Mouse (Mus musculus) 416B (cell line): ENCODE results near the gene Tpra1.

Source experiments
- DNase-seq: peaks from one replicate; pipeline ENCODE4 v3.0.0; 2011; ENCODE audit warnings: low read depth

Gene Tpra1

GRCm38 (mm10) chr6:88957801-88958211 is 55.8 kb downstream of the Tpra1 start:
- DNase-seq: no peak

- DNase-seq: no peak
These were observed 56.3 kb downstream of the Tpra1 start for GRCm38 (mm10) chr6:88958305-88958704.

GRCm38 (mm10) chr6:88959834-88960233 is 57.8 kb downstream of the Tpra1 start:
- DNase-seq: peak; percentile 32

- no peak for DNase-seq
These were observed 58.9 kb downstream of the Tpra1 start for GRCm38 (mm10) chr6:88960941-88961340.
